Mouse (Mus musculus) embryo, embryonic 10.5 days (tissue): Measurements from ENCODE around the gene Slc28a1.
A peak's percentile ranks its signal among the peaks of the same experiment; 100 is the strongest.
"Not testable (repeated sequence)": the region's sequence is repeated elsewhere in the genome, so short reads cannot be mapped to it uniquely, and the experiment has no call there.

Source experiments
- DNase-seq: peaks from one replicate; pipeline ENCODE4 v3.0.0-alpha.2; 2015; ENCODE audit warnings: low spot score

The Slc28a1 gene

GRCm38 (mm10) chr7:81169351-81169750 is 54.8 kb downstream of the Slc28a1 start:
- DNase-seq, result no peak

- no peak for DNase-seq
These were observed 59.3 kb downstream of the Slc28a1 start for GRCm38 (mm10) chr7:81173931-81174330.

- no peak for DNase-seq
These were observed 60.1 kb downstream of the Slc28a1 start for GRCm38 (mm10) chr7:81174654-81175053.

- DNase-seq, result peak; percentile 56
These were observed 61.7 kb downstream of the Slc28a1 start for GRCm38 (mm10) chr7:81176187-81176769.

GRCm38 (mm10) chr7:81179494-81179893 is 64.9 kb downstream of the Slc28a1 start:
- DNase-seq, result no peak

- DNase-seq, result no peak
These were observed 68.0 kb downstream of the Slc28a1 start for GRCm38 (mm10) chr7:81182492-81183175.

GRCm38 (mm10) chr7:81183181-81183580 is 68.6 kb downstream of the Slc28a1 start:
- DNase-seq, result no peak

- no peak for DNase-seq
These were observed 69.5 kb downstream of the Slc28a1 start for GRCm38 (mm10) chr7:81184136-81184535.

- no peak for DNase-seq
These were observed 70.1 kb downstream of the Slc28a1 start for GRCm38 (mm10) chr7:81184651-81185050.

- not testable (repeated sequence) for DNase-seq
These were observed 71.4 kb downstream of the Slc28a1 start for GRCm38 (mm10) chr7:81186036-81186435.

GRCm38 (mm10) chr7:81189180-81189579 is 74.6 kb downstream of the Slc28a1 start:
- DNase-seq, result no peak

GRCm38 (mm10) chr7:81195509-81195908 is 80.9 kb downstream of the Slc28a1 start:
- no peak for DNase-seq

GRCm38 (mm10) chr7:81196796-81197195 is 82.2 kb downstream of the Slc28a1 start:
- DNase-seq, result no peak

- peak; percentile 29 for DNase-seq
These were observed 83.9 kb downstream of the Slc28a1 start for GRCm38 (mm10) chr7:81198538-81198937.

- DNase-seq, result no peak
These were observed 84.5 kb downstream of the Slc28a1 start for GRCm38 (mm10) chr7:81199109-81199508.

- no peak for DNase-seq
These were observed 85.2 kb downstream of the Slc28a1 start for GRCm38 (mm10) chr7:81199757-81200156.

GRCm38 (mm10) chr7:81202389-81202788 is 87.8 kb downstream of the Slc28a1 start:
- DNase-seq, result no peak

GRCm38 (mm10) chr7:81203576-81203975 is 89.0 kb downstream of the Slc28a1 start:
- DNase-seq, result not testable (repeated sequence)

- DNase-seq, result peak; percentile 75
These were observed 94.3 kb downstream of the Slc28a1 start for GRCm38 (mm10) chr7:81208944-81209343.

GRCm38 (mm10) chr7:81209979-81210685 is 95.5 kb downstream of the Slc28a1 start:
- DNase-seq, result no peak

- DNase-seq, result peak; percentile 58
These were observed 97.2 kb downstream of the Slc28a1 start for GRCm38 (mm10) chr7:81211760-81212159.

GRCm38 (mm10) chr7:81212261-81212681 is 97.7 kb downstream of the Slc28a1 start:
- peak; percentile 74 for DNase-seq

- peak; percentile 91 for DNase-seq
These were observed 98.2 kb downstream of the Slc28a1 start for GRCm38 (mm10) chr7:81212697-81213346.
